Mouse (Mus musculus) lung, postnatal 36 days (tissue): ENCODE data around the gene Cyp24a1.
A peak's percentile ranks its signal among the peaks of the same experiment; 100 is the strongest.
"Not testable (repeated sequence)": the region's sequence is repeated elsewhere in the genome, so short reads cannot be mapped to it uniquely, and the experiment has no call there.

Source experiments
- DNase-seq: peaks from one replicate; pipeline ENCODE4 v3.0.0; 2022; ENCODE audit warnings: mixed read lengths

Gene Cyp24a1

DNA sequence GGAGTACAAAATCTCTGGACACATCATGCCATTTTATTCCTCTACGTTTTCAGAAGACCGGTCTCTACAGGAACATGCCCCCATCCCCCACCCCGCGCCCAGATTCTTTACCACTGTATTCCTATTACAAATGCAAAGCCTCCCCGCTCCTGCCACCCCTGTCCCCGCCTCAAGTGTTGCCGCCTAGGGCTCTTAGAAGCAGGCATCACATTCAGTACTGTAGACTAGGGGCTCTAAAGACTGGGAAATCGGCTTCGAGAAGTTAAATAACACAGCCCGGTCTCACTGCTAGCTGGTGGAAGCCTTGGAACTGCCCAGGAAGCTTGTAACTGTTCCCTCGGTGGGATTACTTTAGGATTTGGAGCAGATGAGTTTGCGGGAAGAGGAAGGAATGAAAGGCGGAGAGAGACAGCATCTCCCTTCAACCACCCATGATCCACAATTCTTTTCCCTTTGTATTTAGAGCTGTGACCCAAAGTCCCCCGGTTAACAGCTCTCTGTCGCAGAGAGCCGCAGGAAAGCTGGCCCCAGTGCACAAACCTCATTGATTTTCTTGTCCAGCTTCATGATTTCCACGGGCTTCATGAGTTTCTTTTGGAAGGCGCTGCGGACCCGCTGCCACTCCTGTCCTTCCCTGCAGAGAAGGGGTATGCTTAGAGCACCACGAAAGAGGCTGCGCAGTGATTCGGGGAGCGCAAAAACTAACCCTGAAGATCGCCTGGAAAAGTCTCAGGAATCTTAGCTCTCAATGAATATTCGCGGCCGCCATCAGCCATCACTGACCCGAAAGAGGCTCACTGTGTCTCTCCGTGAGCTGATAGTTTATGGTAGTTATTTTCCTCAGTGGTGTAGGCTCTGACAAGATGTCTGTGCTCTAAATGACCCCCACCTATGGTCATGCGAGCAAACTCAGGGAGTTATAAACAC is 1.9 kb downstream of the Cyp24a1 start:
- DNase-seq = no peak

DNA sequence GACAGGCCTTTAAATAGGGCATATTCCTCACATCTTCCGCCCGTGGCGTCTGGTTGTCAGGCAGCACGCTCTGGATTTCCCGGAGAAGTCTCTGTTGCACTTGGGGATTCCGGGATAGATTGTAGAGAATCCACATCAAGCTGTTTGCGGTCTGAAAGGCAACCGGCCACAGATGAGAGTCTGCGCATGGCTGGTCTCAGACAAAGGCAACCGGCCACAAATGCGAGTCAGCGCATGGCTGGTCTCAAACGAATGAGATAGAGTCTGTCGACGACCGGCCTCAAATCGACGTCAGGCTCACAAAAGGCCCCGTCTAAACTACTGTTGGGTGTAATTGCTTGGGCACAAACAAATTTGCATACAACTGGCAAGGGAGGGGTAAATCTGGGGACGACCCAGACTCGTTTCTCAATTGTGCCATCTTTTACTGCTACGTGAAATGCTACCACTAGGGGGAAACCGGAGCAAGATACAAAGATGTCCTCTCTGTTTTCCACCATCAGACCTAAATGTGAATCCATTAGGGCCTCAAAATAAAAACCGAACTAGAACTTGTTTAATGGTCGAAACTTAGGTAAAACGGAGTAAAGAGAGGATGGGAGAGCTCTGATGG is 8.9 kb downstream of the Cyp24a1 start:
- DNase-seq = peak; percentile 47

GRCm38 (mm10) chr2:170487202-170487601 is 9.7 kb downstream of the Cyp24a1 start:
- DNase-seq = no peak

GRCm38 (mm10) chr2:170483914-170484313 is 13.0 kb downstream of the Cyp24a1 start:
- DNase-seq = no peak

- no peak for DNase-seq
These were observed 14.9 kb downstream of the Cyp24a1 start for GRCm38 (mm10) chr2:170482019-170482540.

- peak; percentile 42 for DNase-seq
These were observed 20.3 kb downstream of the Cyp24a1 start for GRCm38 (mm10) chr2:170476643-170477042.

- DNase-seq = peak; percentile 71
These were observed 20.7 kb downstream of the Cyp24a1 start for GRCm38 (mm10) chr2:170476215-170476614.

DNA sequence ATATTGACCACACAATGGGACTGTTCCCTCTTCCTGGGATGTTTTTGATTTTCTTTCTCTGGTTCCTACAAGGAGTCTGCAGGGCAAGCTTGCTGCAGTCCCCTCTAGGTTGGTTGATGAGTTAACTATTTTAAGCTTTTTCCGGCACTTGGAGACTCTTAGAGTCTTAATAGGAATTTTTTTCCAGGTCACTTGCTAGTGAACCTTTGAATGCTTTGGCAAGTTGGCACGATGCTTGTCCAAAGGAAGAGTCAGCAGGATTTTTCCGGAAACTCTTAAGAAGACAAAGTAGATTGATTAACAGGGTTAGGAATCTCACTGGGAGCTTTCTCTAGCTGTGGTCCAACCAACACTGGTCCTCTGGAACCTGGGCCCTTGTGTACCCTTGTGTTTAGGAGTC is 21.8 kb downstream of the Cyp24a1 start:
- no peak for DNase-seq

DNA sequence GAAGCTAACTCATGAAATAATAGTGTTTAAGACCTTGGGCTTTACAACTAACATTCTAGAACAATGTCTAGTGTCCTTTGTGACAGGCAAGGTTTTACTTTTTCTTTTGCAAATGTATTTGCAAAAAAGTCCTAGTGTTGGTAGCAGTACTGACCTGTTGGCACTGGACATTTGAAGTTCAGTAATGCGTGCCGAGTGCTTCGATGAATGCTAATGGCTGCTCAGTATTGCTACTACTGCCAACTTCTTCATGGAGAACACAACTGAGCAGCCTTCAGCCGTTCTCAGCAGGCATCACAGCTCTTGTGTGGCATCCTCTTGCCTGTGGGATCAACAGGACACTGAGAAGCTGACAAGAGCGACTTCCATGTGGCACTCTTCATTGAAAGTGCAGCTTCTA is 22.8 kb downstream of the Cyp24a1 start:
- DNase-seq = no peak

- DNase-seq = no peak
These were observed 26.4 kb downstream of the Cyp24a1 start for GRCm38 (mm10) chr2:170470591-170470990.

GRCm38 (mm10) chr2:170469616-170470308 is 27.2 kb downstream of the Cyp24a1 start:
- peak; percentile 32 for DNase-seq

DNA sequence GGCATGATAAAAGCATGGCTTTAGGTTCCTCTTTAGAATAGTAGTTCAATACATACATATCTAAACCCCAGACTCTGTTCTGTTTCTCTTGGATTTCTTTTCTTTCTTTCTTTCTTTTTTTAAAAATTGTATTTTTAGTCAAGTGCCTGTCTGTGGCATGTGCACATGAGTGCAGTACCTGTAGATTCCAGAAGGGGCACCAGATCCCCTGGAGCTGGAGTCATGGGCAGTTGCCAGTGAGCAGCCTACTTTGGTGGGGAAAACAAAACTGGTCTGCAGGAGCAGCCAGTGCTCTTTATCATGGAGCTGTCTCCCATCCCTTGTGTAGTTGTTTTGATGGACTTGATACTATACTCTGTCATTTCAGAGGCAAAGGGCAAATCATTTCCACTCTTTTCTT is 28.9 kb downstream of the Cyp24a1 start:
- DNase-seq = peak; percentile 25

DNA sequence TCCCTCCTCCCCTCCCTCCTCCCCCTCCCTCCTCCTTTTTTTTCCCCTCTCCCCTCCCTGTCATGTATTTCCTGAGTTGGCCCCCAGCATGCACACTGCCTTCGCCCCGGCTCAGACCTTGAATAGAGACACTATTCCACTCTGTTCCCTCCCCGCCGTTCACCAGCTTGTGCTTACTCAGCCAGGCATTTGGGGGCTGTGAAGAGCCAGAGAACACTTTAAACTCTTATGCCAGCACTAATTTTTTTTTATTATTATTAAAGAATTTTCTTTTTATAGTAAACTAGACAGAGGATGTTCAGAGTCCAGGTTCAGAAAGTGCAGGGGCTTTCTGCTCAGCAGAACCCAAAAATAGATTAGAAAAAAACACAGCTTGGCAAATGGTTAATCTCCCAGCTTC is 32.1 kb downstream of the Cyp24a1 start:
- DNase-seq = no peak

DNA sequence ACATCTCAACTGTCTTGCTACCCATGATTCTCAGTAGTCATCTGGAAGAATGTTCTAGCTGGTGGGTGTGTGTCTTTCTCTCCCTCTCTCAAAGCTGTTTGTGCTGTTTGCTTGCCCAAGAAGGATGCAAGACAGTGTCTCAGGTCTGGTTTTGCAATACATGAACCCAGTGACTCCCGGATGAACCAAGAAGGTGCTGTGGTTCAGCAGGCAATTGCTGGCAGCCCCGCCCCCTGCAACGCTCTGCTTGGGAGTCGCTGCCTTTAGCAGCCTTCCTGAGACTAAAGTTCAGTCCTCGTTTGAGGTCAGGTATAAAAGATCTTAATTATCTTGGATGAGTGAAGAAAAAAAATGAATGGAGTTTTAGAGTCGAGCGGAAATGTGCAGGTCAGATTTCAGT is 35.3 kb downstream of the Cyp24a1 start:
- DNase-seq = no peak

DNA sequence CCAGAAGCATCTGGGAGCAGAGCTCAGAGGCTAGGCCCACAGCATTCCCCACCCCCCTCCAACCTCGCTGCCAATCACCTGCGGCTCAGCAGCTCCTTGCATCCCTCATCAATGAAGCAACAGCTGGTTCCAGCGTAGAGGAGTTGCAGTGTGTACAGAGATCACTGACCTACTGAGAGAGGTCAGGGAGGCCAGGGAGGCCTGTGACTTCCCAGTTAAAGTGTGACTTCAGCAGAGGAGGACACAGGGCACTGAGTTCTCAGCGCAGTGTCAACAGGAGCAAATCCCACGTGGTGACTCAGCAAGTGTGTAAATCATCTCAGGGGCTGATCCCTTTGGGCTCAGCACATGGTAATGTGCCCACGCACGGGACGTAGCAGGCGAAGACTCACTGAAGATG is 37.1 kb downstream of the Cyp24a1 start:
- no peak for DNase-seq

DNA sequence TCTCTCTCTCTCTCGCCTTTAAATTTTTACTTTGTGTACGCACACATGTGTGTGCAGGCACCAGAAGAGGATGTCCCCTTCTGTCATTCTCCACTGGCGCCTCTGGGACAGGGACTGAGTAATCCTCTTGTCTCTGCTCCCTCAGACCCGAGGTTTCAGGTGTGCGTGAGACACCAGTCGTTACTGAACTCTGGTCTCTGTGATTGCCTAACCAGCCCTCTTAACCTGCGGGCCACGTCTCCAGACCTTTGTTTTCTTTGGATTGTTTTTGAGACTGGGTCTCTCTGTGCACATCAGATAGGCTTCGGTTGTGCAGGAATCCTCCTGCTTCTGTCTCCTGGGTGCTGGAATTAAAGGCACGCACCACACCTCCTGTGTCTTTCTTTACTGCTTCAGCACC is 37.8 kb downstream of the Cyp24a1 start:
- no peak for DNase-seq

DNA sequence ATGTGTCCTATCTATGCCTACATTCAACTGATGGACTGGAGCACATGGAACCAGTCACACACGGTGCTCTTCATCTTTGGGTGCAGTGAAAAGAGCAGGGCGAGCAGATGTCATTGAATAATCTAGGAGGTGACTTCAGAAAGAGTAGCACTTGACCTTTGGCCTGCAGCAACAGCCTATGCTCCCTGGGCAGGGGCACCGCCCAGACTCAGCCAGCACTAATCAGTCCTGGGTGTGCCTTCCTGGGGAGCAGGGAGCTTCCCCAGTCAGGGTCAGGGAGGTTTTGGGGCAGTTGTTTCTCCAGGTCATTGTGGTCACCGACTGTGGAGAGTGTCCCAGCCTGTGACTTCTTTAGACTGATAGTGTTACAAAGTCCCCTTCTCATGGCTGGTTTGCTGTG is 43.1 kb downstream of the Cyp24a1 start:
- DNase-seq = not testable (repeated sequence)

GRCm38 (mm10) chr2:170450933-170451332 is 46.0 kb downstream of the Cyp24a1 start:
- DNase-seq = peak; percentile 86

GRCm38 (mm10) chr2:170447651-170448050 is 49.3 kb downstream of the Cyp24a1 start:
- no peak for DNase-seq

GRCm38 (mm10) chr2:170446843-170447383 is 50.0 kb downstream of the Cyp24a1 start:
- DNase-seq = peak; percentile 7

DNA sequence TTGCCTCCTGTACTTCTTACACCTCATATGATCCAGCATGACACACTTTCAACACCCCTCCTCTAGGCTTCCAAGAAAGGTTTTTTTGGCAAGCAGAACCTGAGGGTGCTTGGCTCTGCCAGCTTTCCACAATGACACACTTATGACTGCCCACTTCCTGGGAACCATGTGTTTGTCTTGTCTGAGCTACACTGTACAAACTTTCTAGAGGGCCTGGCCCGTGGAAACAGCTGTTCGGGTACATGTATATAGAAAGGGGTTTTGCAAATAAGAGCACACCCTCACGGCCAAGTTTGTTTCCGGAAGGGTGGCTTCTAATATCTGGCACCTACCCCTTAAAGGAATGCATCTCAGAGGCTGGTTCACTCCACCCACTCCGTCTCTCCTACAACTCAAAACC is 51.1 kb downstream of the Cyp24a1 start:
- peak; percentile 60 for DNase-seq

- peak; percentile 64 for DNase-seq
These were observed 54.4 kb downstream of the Cyp24a1 start for GRCm38 (mm10) chr2:170442535-170442934.

DNA sequence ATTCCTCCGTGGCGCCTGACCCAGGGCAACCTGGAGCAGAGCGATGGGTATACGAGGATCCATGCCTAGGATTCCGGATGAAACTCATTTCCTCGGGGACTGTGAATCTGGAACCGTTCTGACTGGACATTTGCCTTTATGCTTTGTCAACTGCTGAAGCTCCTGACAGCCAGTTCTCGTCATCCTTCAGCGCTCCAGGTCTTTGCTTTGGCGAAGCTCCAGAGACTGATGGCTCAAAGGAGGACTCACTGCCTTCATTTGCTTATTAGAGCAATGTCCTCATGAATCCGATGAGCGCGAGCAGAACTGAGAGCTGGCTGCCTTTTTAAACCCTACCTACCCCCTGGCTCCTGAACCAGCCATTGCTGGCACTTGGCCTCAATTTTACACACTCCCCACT is 58.2 kb downstream of the Cyp24a1 start:
- DNase-seq = no peak
